Mouse (Mus musculus) Patski (cell line): ENCODE measurements around the gene E2f8. TPM values are rescaled to one million over a fixed set of nuclear protein-coding genes. Genes with fewer than 3 reads are reported as not detected.

Experiments
- ATAC-seq: fragments of 100-300 bp; one replicate; pipeline ENCODE4 v1.8.0; 2021
- CTCF ChIA-PET: fragments of 350-600 bp; sonication (Branson Sonifier 250); formaldehyde crosslinking; loops from one replicate; lab custom pipeline; 2022; ENCODE audit warnings: inconsistent platforms; lab: Charles Lee
- POLR2A ChIA-PET: fragments of 350-600 bp; sonication (Branson Sonifier 250); formaldehyde crosslinking; loops from one replicate; lab custom pipeline; 2022; ENCODE audit warnings: antibody characterized with exemption, inconsistent platforms; lab: Charles Lee
- DNase-seq: peaks from one replicate; pipeline ENCODE4 v3.0.0-alpha.2; 2011; ENCODE audit warnings: low read depth, low spot score
- H3K27me3 ChIP-seq: fragments of 371-371 bp; one replicate; pipeline ENCODE4 v1.5.1; 2021
- CTCF ChIP-seq: fragments of 100-300 bp; IDR thresholded peaks from one replicate; pipeline ENCODE4 v1.5.1; 2021
- in situ Hi-C: fragments of 300-500 bp; cut with MboI; formaldehyde crosslinking; loops from 3 replicates; pipeline ENCODE4 v1.11.1; 2018; ENCODE audit warnings: low pct_unique_long_range_greater_than_20kb, mixed read lengths
- polyA plus RNA-seq: library from polyadenylated mRNA; unstranded; gene quantifications from one replicate; pipeline ENCODE4 v1.2.3, GENCODE M21; 2021

The E2f8 gene
- polyA plus RNA-seq, 1 experiment from 2014 or later: 8.7 TPM

DNA sequence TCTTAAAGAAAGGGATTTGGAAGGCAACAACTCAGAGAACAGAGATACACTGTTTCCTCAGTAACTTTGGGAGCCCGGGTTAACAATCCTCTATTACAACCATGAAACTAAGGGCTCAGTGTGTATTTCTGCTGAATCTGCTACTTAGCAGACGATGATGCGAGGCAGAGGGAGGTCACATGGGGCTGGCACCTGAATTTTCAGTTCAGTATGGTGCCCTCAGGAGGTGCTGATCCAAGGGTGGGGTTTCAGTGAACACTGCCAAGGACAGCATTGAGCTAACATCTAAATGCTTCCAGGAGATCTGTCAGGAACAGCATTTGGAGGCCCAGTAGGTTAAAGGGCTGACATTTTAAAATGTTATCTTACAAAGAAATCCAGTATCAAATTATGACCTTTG is 1.8 kb downstream of the E2f8 start:
- in situ Hi-C loops: loop anchor here (5.0 to 25.0 kb wide), 3 partner anchors 65 to 383 kb away; no protein-coding TSS in a partner anchor
- ChIA-PET POLR2A (interaction anchor here (1.0 kb wide), 1 partner anchor 234 kb away, joined by 3 read pairs; no protein-coding TSS in a partner anchor), CTCF (interaction anchor here (1.3 to 2.3 kb wide), 5 partner anchors 12 to 246 kb away, joined by 3 to 11 read pairs (median 4); no protein-coding TSS in a partner anchor)
- H3K27me3 ChIP-seq: no peaks in the 10 kb centered on the region
- DNase-seq (no peak), ATAC-seq (no peak)
- TF ChIP-seq CTCF: no peak

- TF ChIP-seq CTCF: no peak
- ChIA-PET POLR2A (no interaction called here), CTCF (interaction anchor here (1.0 to 2.9 kb wide), 6 partner anchors 17 to 247 kb away, joined by 3 to 19 read pairs (median 4); no protein-coding TSS in a partner anchor)
- DNase-seq: no peak
- in situ Hi-C loops: loop anchor here (5.0 to 25.0 kb wide), 3 partner anchors 63 to 384 kb away; no protein-coding TSS in a partner anchor
- no peaks in the 10 kb centered on the region for H3K27me3 ChIP-seq
- ATAC-seq: no peak
Observed at GRCm38 (mm10) chr7:48877786-48878390, 3.5 kb downstream of the E2f8 start.

- TF ChIP-seq CTCF: no peak
- ChIA-PET POLR2A (no interaction called here), CTCF (interaction anchor here (1.0 to 2.9 kb wide), 8 partner anchors 9 to 251 kb away, joined by 3 to 19 read pairs (median 4); no protein-coding TSS in a partner anchor)
- in situ Hi-C loops: loop anchor here (5.0 to 25.0 kb wide), 3 partner anchors 62 to 386 kb away; no protein-coding TSS in a partner anchor
- no peak for DNase-seq
- no peak for ATAC-seq
- H3K27me3 ChIP-seq: no peaks in the 10 kb centered on the region
Observed at GRCm38 (mm10) chr7:48876526-48876925, 4.9 kb downstream of the E2f8 start.

DNA sequence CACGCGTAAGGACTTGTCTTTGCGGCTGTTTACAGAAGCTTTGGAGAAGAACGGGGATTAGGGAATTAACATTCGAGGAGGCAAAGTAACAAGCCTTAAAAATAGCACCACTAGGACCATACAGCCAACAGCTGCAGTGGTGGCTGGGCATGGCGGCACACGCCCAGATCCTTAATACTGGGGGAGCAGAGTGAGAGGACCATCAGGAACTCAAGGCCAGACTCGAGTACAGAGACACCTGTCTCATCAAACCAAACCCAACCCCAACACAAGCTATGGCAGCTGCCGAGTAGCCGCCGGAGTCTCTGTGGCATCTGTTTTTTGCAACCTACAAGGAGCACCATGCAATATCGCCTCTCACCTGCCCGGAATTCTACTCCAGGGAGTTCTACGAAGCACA is 6.3 kb downstream of the E2f8 start:
- no peaks in the 10 kb centered on the region for H3K27me3 ChIP-seq
- TF ChIP-seq CTCF: no peak
- in situ Hi-C loops: loop anchor here (5.0 to 25.0 kb wide), 3 partner anchors 60 to 387 kb away; no protein-coding TSS in a partner anchor
- DNase-seq (no peak), ATAC-seq (no peak)
- CTCF ChIA-PET: interaction anchor here (0.8 to 2.0 kb wide), 5 partner anchors 9 to 252 kb away, joined by 3 to 7 read pairs (median 4); no protein-coding TSS in a partner anchor
- POLR2A ChIA-PET: no interaction called here

DNA sequence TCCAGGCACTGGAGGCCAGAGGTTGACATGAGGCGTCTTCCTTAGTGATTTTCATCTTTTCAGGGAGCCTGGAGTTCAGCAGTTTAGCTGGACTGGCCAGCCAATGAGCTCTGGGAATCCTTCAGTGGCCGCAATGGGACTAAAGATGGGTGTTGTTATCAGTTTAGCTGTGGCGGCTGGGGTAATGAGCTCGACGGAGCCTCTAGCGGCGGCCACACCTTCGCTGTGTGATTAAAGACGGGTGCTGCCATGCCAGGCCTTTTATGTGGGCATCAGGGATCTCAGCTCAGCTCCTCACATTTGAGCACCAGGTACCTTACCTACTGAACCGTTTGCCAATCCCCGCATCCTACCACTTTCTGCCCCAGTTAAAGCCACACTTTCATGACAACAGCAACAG is 10.1 kb downstream of the E2f8 start:
- in situ Hi-C loops: loop anchor here (10.0 kb wide), 1 partner anchor 56 kb away; no protein-coding TSS in a partner anchor
- H3K27me3 ChIP-seq: no peaks in the 10 kb centered on the region
- no peak for ATAC-seq
- TF ChIP-seq CTCF: no peak
- ChIA-PET CTCF (interaction anchor here (1.2 to 1.9 kb wide), 2 partner anchors 14 to 66 kb away, joined by 3 to 5 read pairs; no protein-coding TSS in a partner anchor), POLR2A (no interaction called here)
- no peak for DNase-seq

DNA sequence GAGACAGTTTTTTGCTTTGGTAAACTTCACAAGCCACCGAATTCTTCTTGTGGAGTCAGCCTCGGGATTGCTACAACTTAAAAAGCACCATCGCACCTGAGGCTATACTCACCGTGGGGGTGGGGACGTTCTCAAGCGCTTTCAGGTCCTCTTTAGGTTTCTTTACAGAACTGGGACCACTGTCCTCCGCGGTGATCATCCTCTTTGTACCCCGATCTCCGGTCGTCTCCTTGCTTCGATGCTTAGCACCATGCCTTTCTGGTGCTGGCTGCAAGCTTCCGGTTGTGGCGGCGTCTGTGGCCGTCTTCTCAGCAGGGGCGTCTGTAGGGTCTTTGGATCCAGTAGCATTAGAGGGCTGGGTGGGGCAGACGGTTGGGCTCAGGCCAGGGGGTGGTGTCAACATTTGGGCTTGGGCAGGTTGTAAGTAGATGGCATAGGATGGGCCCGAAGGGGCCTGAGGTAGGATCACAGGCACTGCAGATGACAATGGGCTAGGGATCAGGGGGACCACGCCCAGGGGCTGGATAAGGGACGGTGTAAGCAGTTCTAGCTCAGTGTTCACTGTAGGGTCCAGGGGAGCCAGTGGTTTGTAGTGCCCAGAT is 10.7 kb downstream of the E2f8 start:
- CTCF ChIA-PET: interaction anchor here (1.9 kb wide), 1 partner anchor 13 kb away, joined by 5 read pairs; no protein-coding TSS in a partner anchor
- POLR2A ChIA-PET: no interaction called here
- no peaks in the 10 kb centered on the region for H3K27me3 ChIP-seq
- DNase-seq (no peak), ATAC-seq (no peak)
- in situ Hi-C loops: loop anchor here (10.0 kb wide), 1 partner anchor 56 kb away; no protein-coding TSS in a partner anchor
- no peak for TF ChIP-seq CTCF

- ChIA-PET POLR2A (no interaction called here), CTCF (no interaction called here)
- H3K27me3 ChIP-seq: no peaks in the 10 kb centered on the region
- DNase-seq (no peak), ATAC-seq (no peak)
- no peak for TF ChIP-seq CTCF
- in situ Hi-C loops: loop anchor here (10.0 kb wide), 1 partner anchor 55 kb away; no protein-coding TSS in a partner anchor
Observed at GRCm38 (mm10) chr7:48870144-48870543, 11.3 kb downstream of the E2f8 start.

DNA sequence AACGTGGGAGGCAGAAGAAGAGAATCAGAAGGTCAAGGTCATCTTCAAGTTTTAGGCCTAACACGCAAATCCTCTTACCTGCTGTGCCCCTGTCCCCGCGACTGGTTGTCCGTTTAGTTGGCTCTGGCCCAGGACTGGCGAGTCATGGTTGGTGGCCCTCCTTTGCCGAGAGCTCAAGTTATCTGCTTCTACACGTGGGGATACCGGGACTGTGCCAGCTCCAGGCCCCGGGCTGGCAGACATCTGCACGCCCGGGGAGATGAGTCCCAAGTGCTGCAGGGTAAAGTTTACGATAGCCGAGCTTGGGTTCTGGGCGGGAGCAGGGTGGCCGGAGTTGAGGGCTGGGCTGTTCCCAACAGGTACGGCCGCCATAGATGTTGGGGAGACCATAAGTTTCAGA is 13.8 kb downstream of the E2f8 start:
- ChIA-PET CTCF (interaction anchor here (1.0 to 1.3 kb wide), 2 partner anchors 9 to 15 kb away, joined by 3 read pairs; no protein-coding TSS in a partner anchor), POLR2A (interaction anchor here (1.4 kb wide), 1 partner anchor 20 kb away, joined by 3 read pairs; the partner anchor contains the start of gene Csrp3)
- DNase-seq: no peak
- in situ Hi-C loops: no loop called here
- H3K27me3 ChIP-seq: no peaks in the 10 kb centered on the region
- no peak for ATAC-seq
- no peak for TF ChIP-seq CTCF

GRCm38 (mm10) chr7:48864671-48865458 is 16.5 kb downstream of the E2f8 start:
- no peak for TF ChIP-seq CTCF
- CTCF ChIA-PET: interaction anchor here (1.2 to 1.3 kb wide), 2 partner anchors 9 to 11 kb away, joined by 3 read pairs; no protein-coding TSS in a partner anchor

DNA sequence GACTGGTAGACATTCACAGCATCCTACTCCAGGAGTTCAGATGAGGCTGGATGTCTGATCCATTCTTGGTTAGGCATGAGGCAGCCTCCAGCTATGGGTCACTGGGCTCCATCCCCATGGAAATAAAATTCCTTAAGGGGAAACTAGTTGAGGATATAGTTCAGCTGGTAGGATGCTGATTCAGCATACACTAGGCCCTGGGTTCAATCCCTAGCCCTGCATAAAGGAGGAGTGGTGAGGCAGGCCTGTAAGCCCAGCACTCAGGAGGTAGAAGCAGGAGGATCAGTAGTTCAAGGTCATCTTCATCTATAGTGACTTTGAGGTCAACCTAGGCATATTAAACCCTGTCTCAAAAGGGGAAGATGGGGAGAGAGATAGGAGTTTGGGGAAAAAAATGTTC is 17.2 kb downstream of the E2f8 start:
- DNase-seq (no peak), ATAC-seq (no peak)
- no peaks in the 10 kb centered on the region for H3K27me3 ChIP-seq
- ChIA-PET CTCF (interaction anchor here (1.2 kb wide), 1 partner anchor 10 kb away, joined by 3 read pairs; no protein-coding TSS in a partner anchor), POLR2A (no interaction called here)
- in situ Hi-C loops: no loop called here
- TF ChIP-seq CTCF: no peak

More at GRCm38 (mm10) chr7:48864671-48865458, 16.5 kb downstream of the E2f8 start:
- no peak for DNase-seq
- no peaks in the 10 kb centered on the region for H3K27me3 ChIP-seq
- POLR2A ChIA-PET: no interaction called here
- no peak for ATAC-seq
- in situ Hi-C loops: no loop called here
